Mouse (Mus musculus) adrenal gland, adult 10 weeks (tissue): Measurements from ENCODE around the gene Csrp1. TPM values are rescaled to one million over a fixed set of nuclear protein-coding genes. Genes with fewer than 3 reads are reported as not detected.

Experiments
- polyA plus RNA-seq: library from polyadenylated mRNA; stranded (reverse); fragments of 350-450 nt; fragmentation: Illumina TruSeq; extraction: RNeasy Lipid Tissue Mini Kit (QIAGEN cat#74804); gene quantifications from one replicate; pipeline ENCODE4 v1.2.3, GENCODE M21; 2014; ENCODE audit warnings: low read depth, low replicate concordance

The Csrp1 gene
- 26.5 TPM for polyA plus RNA-seq

GRCm38 (mm10) chr1:135719983-135720382, at the start of gene Csrp1:
TSS of gene Csrp1 (plus strand) at chr1:135720061.

GRCm38 (mm10) chr1:135765645-135766591, 46.1 kb downstream of the Csrp1 start, which contains the start of gene Phlda3:
TSS of gene Phlda3 (plus strand) at chr1:135766119.

GRCm38 (mm10) chr1:135778780-135779535, 59.1 kb downstream of the Csrp1 start, which contains the start of gene Tnni1:
TSS of gene Tnni1 (plus strand) at chr1:135779434.

Other genes starting within 250 kb of the Csrp1 start
- 7.5 TPM for gene Nav1, start 112.8 kb upstream of the Csrp1 start, polyA plus RNA-seq
- 2.4 TPM for gene Phlda3, start 46.1 kb downstream of the Csrp1 start, polyA plus RNA-seq
- not detected for gene Tnni1, start 59.4 kb downstream of the Csrp1 start, polyA plus RNA-seq
- gene Lad1, start 98.5 kb downstream of the Csrp1 start, polyA plus RNA-seq: not detected
- gene Tnnt2, start 116.3 kb downstream of the Csrp1 start, polyA plus RNA-seq: 3.4 TPM
- gene Pkp1, start 199.1 kb downstream of the Csrp1 start, polyA plus RNA-seq: not detected